Mouse (Mus musculus) kidney, postnatal 25 days (tissue): ENCODE results near the gene Prss29.

Experiments used
- DNase-seq, 2 experiments: peaks; one replicate each; pipeline ENCODE4 v3.0.0; 2021; ENCODE audit warnings: mixed read lengths in 2 of 2

Gene Prss29

GRCm38 (mm10) chr17:25318354-25318753 is at the start of gene Prss29:
Gene Prss29 (plus strand): TSS chr17:25318654.
- no peak for DNase-seq

GRCm38 (mm10) chr17:25270795-25271335 is 47.6 kb upstream of the Prss29 start:
- DNase-seq, result no peak

- DNase-seq, result peak; percentile 40 to 74
Measured at GRCm38 (mm10) chr17:25272326-25272725, 46.1 kb upstream of the Prss29 start.

- DNase-seq, result peak; percentile 86 to 95
Measured at GRCm38 (mm10) chr17:25272951-25273705, 45.3 kb upstream of the Prss29 start.

GRCm38 (mm10) chr17:25273706-25274501 is 44.5 kb upstream of the Prss29 start:
- DNase-seq, result peak; percentile 94 to 97

- DNase-seq, result no peak
Measured at GRCm38 (mm10) chr17:25274571-25275346, 43.7 kb upstream of the Prss29 start, which contains the start of gene Ube2i. Gene Ube2i (minus strand): TSS chr17:25274622.

GRCm38 (mm10) chr17:25275833-25276232 is 42.6 kb upstream of the Prss29 start:
- no peak for DNase-seq

- DNase-seq, result peak; percentile 84 to 90
Measured at GRCm38 (mm10) chr17:25282133-25282532, 36.3 kb upstream of the Prss29 start.

- DNase-seq, result peak; percentile 86 to 89
Measured at GRCm38 (mm10) chr17:25285033-25285432, 33.4 kb upstream of the Prss29 start.

- DNase-seq, result peak; percentile 55 to 67
Measured at GRCm38 (mm10) chr17:25288842-25289241, 29.6 kb upstream of the Prss29 start.

GRCm38 (mm10) chr17:25290411-25290810 is 28.0 kb upstream of the Prss29 start:
- no peak for DNase-seq

- DNase-seq, result no peak
Measured at GRCm38 (mm10) chr17:25293495-25293894, 25.0 kb upstream of the Prss29 start.

GRCm38 (mm10) chr17:25294111-25294510 is 24.3 kb upstream of the Prss29 start:
- no peak for DNase-seq

GRCm38 (mm10) chr17:25298094-25298493 is 20.4 kb upstream of the Prss29 start, which contains the start of gene Prss34:
Gene Prss34 (plus strand): TSS chr17:25298394.
- DNase-seq, result no peak

GRCm38 (mm10) chr17:25308346-25308745 is 10.1 kb upstream of the Prss29 start, which contains the start of gene Prss28:
Gene Prss28 (plus strand): TSS chr17:25308646.
- no peak for DNase-seq

- DNase-seq, result peak; percentile 38 to 58
Measured at GRCm38 (mm10) chr17:25320819-25321218, 2.4 kb downstream of the Prss29 start.

GRCm38 (mm10) chr17:25322930-25323329 is 4.5 kb downstream of the Prss29 start:
- DNase-seq, result no peak

- no peak for DNase-seq
Measured at GRCm38 (mm10) chr17:25332321-25332720, 13.9 kb downstream of the Prss29 start.

GRCm38 (mm10) chr17:25333943-25334342 is 15.5 kb downstream of the Prss29 start:
- peak; percentile 49 to 64 for DNase-seq

- DNase-seq, result peak; percentile 7 to 43
Measured at GRCm38 (mm10) chr17:25338218-25338617, 19.8 kb downstream of the Prss29 start.

- DNase-seq, result no peak
Measured at GRCm38 (mm10) chr17:25340003-25340402, 21.5 kb downstream of the Prss29 start.

GRCm38 (mm10) chr17:25341490-25341889 is 23.0 kb downstream of the Prss29 start:
- peak; percentile 21 to 65 for DNase-seq
